Mouse (Mus musculus): ENCODE measurements around the gene Edem3.

Edem3 gene

GRCm38 (mm10) chr1:151754881-151755659 lies at the start of gene Edem3:
TSS of gene Edem3 (plus strand) at chr1:151755371.
- DNase-seq (ENCODE audit: low read depth, low spot score) = peak; percentile 100

- DNase-seq (ENCODE audit: low read depth, low spot score) = peak; percentile 21
Measured at GRCm38 (mm10) chr1:151705723-151706396, 49.3 kb upstream of the Edem3 start.

DNA sequence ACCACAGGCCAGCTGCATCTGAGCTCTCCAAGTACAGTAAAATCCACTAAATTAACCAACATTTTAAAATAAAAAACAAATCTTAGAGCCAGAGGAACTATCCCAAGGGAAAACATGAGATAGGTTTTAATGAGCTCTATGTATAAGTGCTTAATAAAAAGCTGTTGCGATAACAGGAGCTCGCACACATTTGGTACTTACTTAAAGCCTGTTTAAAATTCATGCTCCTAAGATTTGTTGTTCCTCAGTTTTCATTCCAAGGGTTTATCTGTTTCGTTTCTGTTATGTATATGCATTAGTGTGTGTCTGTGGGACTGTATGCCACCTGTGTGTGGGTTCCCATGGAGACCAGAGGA lies 48.8 kb upstream of the Edem3 start:
- DNase-seq (ENCODE audit: low read depth, low spot score) = no peak

DNA sequence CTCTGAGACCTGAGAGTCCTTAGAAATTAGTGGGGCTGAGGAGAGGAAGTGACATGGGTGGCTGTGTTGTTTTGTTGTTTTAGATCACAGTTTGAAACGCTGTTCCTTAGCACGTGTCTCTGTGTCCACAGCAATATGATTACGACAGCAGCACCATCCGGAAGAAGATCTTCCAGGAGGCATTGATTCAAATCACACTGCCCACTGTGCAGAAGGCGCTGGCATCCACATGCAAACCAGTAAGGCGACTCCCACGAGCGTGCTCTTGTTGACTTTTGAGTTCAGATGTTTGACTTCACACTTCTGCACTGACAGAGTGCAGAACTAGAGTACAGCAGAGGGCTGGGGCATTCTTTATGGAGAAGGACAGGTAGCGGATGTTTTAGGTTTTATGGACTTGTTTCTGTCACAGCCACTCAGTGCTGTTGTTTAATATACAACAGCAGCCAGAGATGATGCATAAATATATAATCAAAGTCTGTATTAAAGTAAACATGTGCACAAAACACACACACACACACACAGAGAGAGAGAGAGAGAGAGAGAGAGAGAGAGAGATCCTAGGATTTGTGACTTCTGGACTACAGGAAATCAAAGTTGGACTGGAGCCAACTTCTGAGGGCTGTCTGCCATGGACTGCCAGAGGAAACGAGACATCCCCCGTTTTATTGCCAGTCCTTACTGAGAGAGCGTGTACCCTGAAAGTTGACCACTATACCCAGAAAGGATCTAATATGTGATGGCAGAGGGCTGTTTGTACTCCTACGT lies 46.0 kb upstream of the Edem3 start:
- DNase-seq (ENCODE audit: low read depth, low spot score) = no peak

GRCm38 (mm10) chr1:151709734-151710022 lies 45.5 kb upstream of the Edem3 start:
- no peak for DNase-seq (ENCODE audit: low read depth, low spot score)

- DNase-seq (ENCODE audit: low read depth, low spot score) = no peak
Measured at GRCm38 (mm10) chr1:151710424-151711055, 44.6 kb upstream of the Edem3 start.

GRCm38 (mm10) chr1:151711062-151711461 lies 44.1 kb upstream of the Edem3 start:
- no peak for DNase-seq (ENCODE audit: low read depth, low spot score)

GRCm38 (mm10) chr1:151712664-151713063 lies 42.5 kb upstream of the Edem3 start:
- DNase-seq (ENCODE audit: low read depth, low spot score) = no peak

GRCm38 (mm10) chr1:151713622-151714021 lies 41.5 kb upstream of the Edem3 start:
- no peak for DNase-seq (ENCODE audit: low read depth, low spot score)

DNA sequence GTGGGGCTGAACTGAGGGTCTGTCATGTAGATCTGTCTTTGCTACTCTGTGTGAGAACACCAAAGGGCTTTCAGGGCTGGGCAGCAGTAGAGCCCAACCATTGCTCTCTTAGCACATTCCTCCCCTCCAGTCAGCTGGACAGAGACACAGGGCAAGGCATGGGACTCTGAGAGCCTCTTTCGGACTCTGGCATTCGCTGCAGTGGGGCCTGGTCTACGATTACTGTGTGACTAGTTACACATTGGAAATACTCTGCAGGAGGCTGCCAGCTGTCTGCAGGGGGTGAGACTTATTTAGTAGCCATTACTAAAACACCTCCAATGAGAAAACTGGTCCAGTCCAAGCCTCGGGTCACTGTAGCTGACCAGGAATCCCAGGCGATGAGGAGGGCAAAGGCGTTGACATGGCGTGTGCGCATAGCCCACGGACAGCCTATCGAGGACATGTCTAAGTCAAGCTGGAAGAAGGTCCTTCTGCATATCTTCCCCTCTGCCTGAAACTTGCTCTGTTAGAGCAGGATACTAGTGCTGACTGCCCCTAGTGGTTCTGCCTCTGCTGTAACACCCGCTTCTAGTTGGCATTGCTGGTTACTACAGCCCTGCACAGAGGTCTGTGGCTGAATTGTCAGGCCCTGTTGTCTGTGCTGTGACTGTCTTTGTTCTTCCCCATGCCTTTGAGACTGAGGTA lies 39.0 kb upstream of the Edem3 start:
- no peak for DNase-seq (ENCODE audit: low read depth, low spot score)

GRCm38 (mm10) chr1:151717624-151718023 lies 37.5 kb upstream of the Edem3 start:
- DNase-seq (ENCODE audit: low read depth, low spot score) = no peak

GRCm38 (mm10) chr1:151718575-151718974 lies 36.6 kb upstream of the Edem3 start:
- no peak for DNase-seq (ENCODE audit: low read depth, low spot score)

- DNase-seq (ENCODE audit: low read depth, low spot score) = no peak
Measured at GRCm38 (mm10) chr1:151719911-151720310, 35.3 kb upstream of the Edem3 start.

GRCm38 (mm10) chr1:151720566-151720965 lies 34.6 kb upstream of the Edem3 start:
- DNase-seq (ENCODE audit: low read depth, low spot score) = no peak

DNA sequence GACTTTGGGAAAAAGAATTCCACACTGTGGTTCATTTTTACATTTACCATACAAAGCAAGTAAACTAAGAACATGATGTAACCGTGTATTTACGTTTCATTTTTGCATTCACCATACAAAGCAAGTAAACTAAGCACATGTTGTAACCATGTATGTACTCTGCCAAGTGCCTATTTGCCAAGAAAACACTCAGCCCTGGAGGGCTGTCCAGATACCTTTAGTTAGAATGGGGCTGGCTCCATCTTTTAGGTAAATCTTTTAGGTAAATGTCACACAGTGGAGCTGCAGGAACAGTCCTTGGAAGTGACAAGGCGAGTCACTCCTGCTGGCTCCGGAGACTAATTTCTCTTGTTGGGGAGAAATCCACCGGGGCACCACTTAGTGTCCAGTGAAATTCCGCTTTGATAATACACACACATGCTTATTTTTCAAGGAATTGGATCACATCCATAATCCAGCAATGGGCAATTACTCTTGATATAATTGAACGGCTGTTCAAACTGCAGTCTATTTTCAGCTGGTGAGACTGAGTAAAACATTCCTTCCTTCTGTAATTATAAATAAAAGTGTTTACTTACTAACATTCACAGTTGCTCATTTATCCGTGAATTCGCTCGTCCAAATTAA lies 33.7 kb upstream of the Edem3 start:
- DNase-seq (ENCODE audit: low read depth, low spot score) = no peak

DNA sequence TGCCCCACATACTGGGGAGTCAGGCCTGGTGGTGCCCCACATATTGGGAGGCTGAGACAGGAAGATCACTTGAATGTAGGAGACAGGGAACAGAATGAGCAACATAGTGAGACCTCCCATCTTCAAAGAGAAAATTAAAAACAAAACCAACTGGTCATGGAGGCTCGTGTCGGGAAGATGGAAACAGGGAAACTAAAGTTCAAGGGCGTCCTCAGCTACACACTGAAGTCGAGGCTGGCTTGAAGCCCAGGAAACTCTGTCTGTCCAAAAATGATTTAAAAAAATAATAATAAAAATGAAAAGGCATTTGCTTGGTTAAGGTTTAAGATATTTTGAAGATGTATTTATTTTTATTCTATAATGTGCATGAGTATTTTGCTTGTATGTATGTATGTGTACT lies 31.4 kb upstream of the Edem3 start:
- no peak for DNase-seq (ENCODE audit: low read depth, low spot score)

GRCm38 (mm10) chr1:151725590-151725989 lies 29.6 kb upstream of the Edem3 start:
- no peak for DNase-seq (ENCODE audit: low read depth, low spot score)

DNA sequence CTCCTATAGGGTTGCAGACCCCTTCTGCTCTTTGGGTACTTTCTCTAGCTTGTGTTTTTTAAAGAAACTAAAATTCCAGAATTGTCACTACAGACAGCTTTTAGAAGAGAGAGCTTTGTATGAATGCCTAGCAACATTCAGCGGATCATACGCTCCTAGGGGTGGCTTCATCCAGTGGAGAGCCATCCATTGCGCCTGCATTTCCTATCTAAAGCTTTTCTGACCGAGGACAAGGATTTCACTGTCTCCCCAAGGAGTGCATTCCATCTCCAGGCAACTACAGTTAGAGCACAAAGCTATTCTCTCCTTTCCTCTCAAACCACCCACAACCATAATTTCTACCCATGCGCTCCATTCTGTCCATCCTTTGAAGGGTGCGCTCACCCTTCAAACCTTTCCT lies 28.8 kb upstream of the Edem3 start:
- DNase-seq (ENCODE audit: low read depth, low spot score) = no peak

GRCm38 (mm10) chr1:151728141-151728540 lies 27.0 kb upstream of the Edem3 start:
- no peak for DNase-seq (ENCODE audit: low read depth, low spot score)

GRCm38 (mm10) chr1:151737146-151737545 lies 18.0 kb upstream of the Edem3 start:
- DNase-seq (ENCODE audit: low read depth, low spot score) = no peak

DNA sequence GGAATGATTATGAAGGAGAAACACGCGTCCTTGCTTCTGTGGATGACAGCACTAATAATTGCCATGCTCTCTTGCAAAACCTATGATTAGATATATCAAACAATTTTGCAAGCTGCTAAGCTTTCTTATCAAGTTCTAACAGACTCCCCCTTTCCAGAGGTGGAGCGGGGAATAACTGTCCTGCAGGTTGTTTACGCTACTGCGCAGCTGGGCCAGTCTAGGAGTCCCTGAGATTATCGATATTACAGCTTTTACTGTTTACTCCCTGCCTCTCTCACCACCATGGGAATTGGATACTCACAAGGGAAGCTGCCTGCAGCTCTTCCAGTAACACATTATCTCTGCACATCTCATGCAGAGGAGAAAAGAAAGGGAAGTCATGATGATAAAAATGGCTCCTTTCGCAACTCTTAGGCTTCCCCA lies 14.0 kb upstream of the Edem3 start:
- DNase-seq (ENCODE audit: low read depth, low spot score) = no peak
